Mouse (Mus musculus): ENCODE measurements around the gene 4933406M09Rik. TPM values are rescaled to one million over a fixed set of nuclear protein-coding genes. Genes with fewer than 3 reads are reported as not detected.

4933406M09Rik gene
- polyA plus RNA-seq, 1 experiment from 2014 or later = not detected

DNA sequence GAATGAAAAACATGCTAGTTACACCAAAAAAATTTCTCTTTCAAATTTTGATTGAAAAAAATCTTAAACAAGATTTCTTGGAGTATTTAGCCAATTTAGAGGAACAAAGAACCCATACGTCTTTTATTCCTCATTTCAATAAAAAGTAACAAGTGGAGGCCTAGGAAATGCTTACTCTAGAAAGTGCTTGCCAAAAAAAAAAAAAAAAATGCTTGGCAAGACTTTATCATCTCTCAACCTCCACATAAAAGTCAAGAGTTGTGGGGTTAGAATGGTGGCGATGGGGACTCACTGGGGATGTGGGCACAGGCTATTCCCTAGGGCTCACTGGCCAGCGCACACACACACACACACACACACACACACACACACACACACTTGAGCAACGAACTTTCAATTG, 22.5 kb upstream of the 4933406M09Rik start:
- H3K4me2 ChIP-seq (ENCODE audit: low read depth, low read length) = no peak overlapping the region
- H3K4me1 ChIP-seq (ENCODE audit: control insufficient read depth, insufficient read depth, low read length) = peaks cover 7% of the 10 kb centered on the region; the same call in 1 of the 2 replicates
- no peak for ATAC-seq (ENCODE audit: low read depth)
- no peak overlapping the region for H3K27ac ChIP-seq (ENCODE audit: low read depth, low read length)
- no peaks in the 10 kb centered on the region for H3K27me3 ChIP-seq (ENCODE audit: control insufficient read depth, insufficient read depth, low read length)
- H3K9me3 ChIP-seq (ENCODE audit: control insufficient read depth, low read length) = no peaks in the 10 kb centered on the region
- WGBS = 78% methylated on average over 4 of the region's 4 CpGs
- 0 out of 2 replicates have a peak, but pooled peaks cover 5% of the 10 kb centered on the region for H3K36me3 ChIP-seq (ENCODE audit: control insufficient read depth, insufficient read depth, low read length)
- no peak overlapping the region for H3K9ac ChIP-seq (replicated peaks; ENCODE audit: low read depth, low read length)
- no peak overlapping the region for H3K4me3 ChIP-seq (ENCODE audit: low read depth, low read length)

DNA sequence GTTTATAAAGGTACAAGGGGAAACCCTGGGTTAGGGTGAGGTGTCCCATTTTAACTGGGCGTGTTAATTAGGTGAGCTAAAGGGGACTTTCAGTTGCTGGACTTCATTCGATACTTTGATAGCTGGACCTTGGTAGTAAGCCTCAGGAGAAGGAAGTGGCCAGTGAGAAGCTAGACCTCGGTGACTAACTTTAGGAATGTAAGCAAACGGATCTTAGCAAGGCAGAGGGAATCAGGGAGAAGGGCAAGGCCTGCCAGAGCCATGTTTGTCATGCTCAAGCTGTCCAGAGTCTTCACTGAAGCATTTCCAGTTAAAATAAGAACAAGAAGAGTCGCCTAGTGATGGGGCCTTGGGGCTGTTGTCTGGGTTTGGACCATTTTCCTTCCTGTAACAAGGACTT, 20.2 kb upstream of the 4933406M09Rik start:
- Histone ChIP-seq H3K27ac (ENCODE audit: low read depth, low read length) (no peak overlapping the region), H3K9ac (replicated peaks; ENCODE audit: low read depth, low read length) (no peak overlapping the region), H3K36me3 (ENCODE audit: control insufficient read depth, insufficient read depth, low read length) (no peaks in the 10 kb centered on the region), H3K4me3 (ENCODE audit: low read depth, low read length) (no peak overlapping the region), H3K4me1 (ENCODE audit: control insufficient read depth, insufficient read depth, low read length) (peaks cover 7% of the 10 kb centered on the region; the same call in 1 of the 2 replicates), H3K4me2 (ENCODE audit: low read depth, low read length) (no peak overlapping the region), H3K27me3 (ENCODE audit: control insufficient read depth, insufficient read depth, low read length) (no peaks in the 10 kb centered on the region), H3K9me3 (ENCODE audit: control insufficient read depth, low read length) (no peaks in the 10 kb centered on the region)
- ATAC-seq (ENCODE audit: low read depth) = no peak
- WGBS = 65% methylated on average over 5 of the region's 5 CpGs

DNA sequence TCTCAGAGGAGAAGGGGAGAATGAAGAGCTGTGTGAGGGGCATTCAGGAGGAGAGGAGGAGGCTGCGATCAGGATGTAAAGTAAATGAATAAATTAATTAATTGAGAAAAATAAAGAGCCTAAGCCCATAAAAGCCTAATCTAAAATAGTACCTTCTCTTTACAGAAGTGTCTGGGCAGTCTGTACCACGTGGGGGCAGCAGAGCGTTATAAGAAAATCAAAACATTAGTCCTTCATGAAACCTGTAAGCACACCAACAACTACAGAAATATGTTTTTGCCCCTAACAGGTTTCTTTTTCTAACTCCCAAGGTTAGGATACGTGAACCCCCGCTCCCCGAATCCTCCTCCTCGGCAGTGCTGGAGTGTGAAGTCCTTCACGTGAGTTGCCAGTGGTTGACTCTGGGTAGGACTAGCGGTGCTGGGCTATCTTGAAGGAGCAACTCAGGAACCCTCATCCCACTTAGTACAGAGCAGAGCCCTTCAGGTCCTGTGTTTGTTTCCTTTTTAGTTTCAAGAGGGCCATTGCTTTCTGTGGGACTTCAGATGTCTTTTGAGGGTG, 16.9 kb upstream of the 4933406M09Rik start:
- Histone ChIP-seq H3K4me1 (ENCODE audit: control insufficient read depth, insufficient read depth, low read length) (no peaks in the 10 kb centered on the region), H3K4me2 (ENCODE audit: low read depth, low read length) (no peak overlapping the region), H3K27ac (ENCODE audit: low read depth, low read length) (no peak overlapping the region), H3K27me3 (ENCODE audit: control insufficient read depth, insufficient read depth, low read length) (no peaks in the 10 kb centered on the region), H3K9ac (replicated peaks; ENCODE audit: low read depth, low read length) (no peak overlapping the region), H3K9me3 (ENCODE audit: control insufficient read depth, low read length) (no peaks in the 10 kb centered on the region), H3K4me3 (ENCODE audit: low read depth, low read length) (no peak overlapping the region), H3K36me3 (ENCODE audit: control insufficient read depth, insufficient read depth, low read length) (no peaks in the 10 kb centered on the region)
- 57% methylated on average over 9 of the region's 9 CpGs for WGBS
- no peak for ATAC-seq (ENCODE audit: low read depth)

DNA sequence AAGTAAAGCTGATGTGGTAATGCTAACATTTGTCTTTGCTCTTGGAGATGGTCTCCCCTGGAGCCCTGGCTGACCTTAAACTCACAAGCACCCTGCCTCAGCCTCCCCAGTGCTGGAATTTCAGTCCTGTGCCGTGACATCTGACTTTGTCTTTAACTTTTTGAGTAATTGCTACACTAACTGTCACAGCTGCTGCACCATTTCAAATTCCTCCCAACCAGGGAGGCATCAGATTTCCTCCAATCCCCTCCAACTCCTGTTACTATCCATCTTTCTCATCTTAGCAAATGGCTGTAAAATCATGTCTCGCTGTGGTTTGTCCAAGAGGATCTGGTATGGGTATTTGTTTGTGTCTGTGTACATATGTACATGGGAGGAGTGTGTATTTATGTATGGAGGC, 11.6 kb upstream of the 4933406M09Rik start:
- WGBS = 81% methylated on average over 2 of the region's 2 CpGs
- no peak for ATAC-seq (ENCODE audit: low read depth)
- no peak overlapping the region for H3K9ac ChIP-seq (replicated peaks; ENCODE audit: low read depth, low read length)
- no peak overlapping the region for H3K27ac ChIP-seq (ENCODE audit: low read depth, low read length)
- H3K27me3 ChIP-seq (ENCODE audit: control insufficient read depth, insufficient read depth, low read length) = no peaks in the 10 kb centered on the region
- H3K4me1 ChIP-seq (ENCODE audit: control insufficient read depth, insufficient read depth, low read length) = no peaks in the 10 kb centered on the region
- no peak overlapping the region for H3K4me3 ChIP-seq (ENCODE audit: low read depth, low read length)
- no peaks in the 10 kb centered on the region for H3K9me3 ChIP-seq (ENCODE audit: control insufficient read depth, low read length)
- no peaks in the 10 kb centered on the region for H3K36me3 ChIP-seq (ENCODE audit: control insufficient read depth, insufficient read depth, low read length)
- no peak overlapping the region for H3K4me2 ChIP-seq (ENCODE audit: low read depth, low read length)

DNA sequence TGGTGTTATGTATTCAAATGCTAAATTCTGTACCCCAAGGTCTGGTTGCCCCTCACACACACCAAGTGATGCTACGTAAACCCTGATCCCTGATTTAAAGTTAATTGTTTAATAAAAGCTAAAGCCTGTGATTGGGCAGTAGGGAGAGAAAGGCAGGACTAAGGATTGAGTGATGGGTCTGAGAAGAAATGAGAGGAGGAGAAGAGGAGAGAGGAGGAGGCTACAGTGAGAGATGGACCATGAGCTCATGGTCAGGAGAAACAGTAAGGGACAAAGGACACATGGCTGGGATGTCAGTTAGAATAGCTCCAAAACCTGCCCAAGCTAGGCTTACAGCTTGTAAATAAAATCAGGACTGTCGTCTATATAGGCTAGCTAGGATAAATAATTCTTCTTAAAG, 4.7 kb upstream of the 4933406M09Rik start:
- no peaks in the 10 kb centered on the region for H3K4me1 ChIP-seq (ENCODE audit: control insufficient read depth, insufficient read depth, low read length)
- no peaks in the 10 kb centered on the region for H3K9me3 ChIP-seq (ENCODE audit: control insufficient read depth, low read length)
- no peak for ATAC-seq (ENCODE audit: low read depth)
- 74% methylated on average over 2 of the region's 2 CpGs for whole genome bisulfite sequencing
- H3K27ac ChIP-seq (ENCODE audit: low read depth, low read length) = no peak overlapping the region
- H3K4me3 ChIP-seq (ENCODE audit: low read depth, low read length) = no peak overlapping the region
- H3K27me3 ChIP-seq (ENCODE audit: control insufficient read depth, insufficient read depth, low read length) = no peaks in the 10 kb centered on the region
- no peak overlapping the region for H3K9ac ChIP-seq (replicated peaks; ENCODE audit: low read depth, low read length)
- no peaks in the 10 kb centered on the region for H3K36me3 ChIP-seq (ENCODE audit: control insufficient read depth, insufficient read depth, low read length)
- H3K4me2 ChIP-seq (ENCODE audit: low read depth, low read length) = no peak overlapping the region

DNA sequence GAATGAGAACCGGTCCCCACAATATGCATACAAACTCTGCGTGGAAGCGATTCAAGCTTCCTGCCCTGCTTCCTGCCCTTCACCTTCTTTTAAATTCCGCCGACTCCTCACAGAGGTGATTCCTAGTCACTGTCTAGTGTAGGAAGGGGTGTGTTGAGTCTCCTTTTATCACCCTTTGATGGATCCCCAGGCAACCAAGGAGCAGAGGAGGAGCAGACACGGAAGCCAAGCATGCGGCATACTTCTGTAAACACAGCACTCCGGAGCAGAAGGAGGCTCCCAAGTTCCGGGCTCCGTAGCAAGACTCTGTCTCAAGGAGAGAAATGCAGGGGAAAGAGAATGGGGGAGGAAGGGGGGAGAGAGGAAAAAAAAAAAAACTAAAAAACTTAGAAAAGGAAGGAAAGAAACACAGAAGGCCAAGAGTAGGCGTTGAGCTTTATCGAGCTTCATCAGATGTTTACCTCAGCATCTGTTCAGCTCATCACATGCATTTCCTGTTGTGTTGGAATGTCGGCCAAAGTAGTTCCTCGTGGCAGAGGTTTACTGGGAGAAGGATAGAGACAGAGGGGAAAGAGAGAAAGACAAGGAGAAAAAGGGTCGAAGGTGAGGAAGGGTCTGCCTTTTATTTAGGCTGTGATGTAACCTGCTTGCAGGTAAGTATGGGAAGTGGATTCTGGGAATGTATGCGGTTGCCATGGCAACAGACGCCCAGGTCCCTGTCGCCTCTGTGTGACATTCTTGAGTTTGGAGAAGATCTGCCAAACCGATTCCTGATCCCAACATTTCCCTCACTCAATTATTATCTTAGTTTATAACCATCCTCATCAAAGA, 3.7 kb upstream of the 4933406M09Rik start:
- H3K27ac ChIP-seq (ENCODE audit: low read depth, low read length) = no peak overlapping the region
- H3K36me3 ChIP-seq (ENCODE audit: control insufficient read depth, insufficient read depth, low read length) = no peaks in the 10 kb centered on the region
- H3K27me3 ChIP-seq (ENCODE audit: control insufficient read depth, insufficient read depth, low read length) = no peaks in the 10 kb centered on the region
- peak overlapping the region; percentile 16; the same call in 1 of the 2 replicates for H3K4me3 ChIP-seq (ENCODE audit: low read depth, low read length)
- H3K4me1 ChIP-seq (ENCODE audit: control insufficient read depth, insufficient read depth, low read length) = no peaks in the 10 kb centered on the region
- no peak for ATAC-seq (ENCODE audit: low read depth)
- WGBS = 13% methylated on average over 19 of the region's 19 CpGs
- peak overlapping the region; percentile 45 for H3K4me2 ChIP-seq (ENCODE audit: low read depth, low read length)
- no peaks in the 10 kb centered on the region for H3K9me3 ChIP-seq (ENCODE audit: control insufficient read depth, low read length)
- H3K9ac ChIP-seq (replicated peaks; ENCODE audit: low read depth, low read length) = no peak overlapping the region

DNA sequence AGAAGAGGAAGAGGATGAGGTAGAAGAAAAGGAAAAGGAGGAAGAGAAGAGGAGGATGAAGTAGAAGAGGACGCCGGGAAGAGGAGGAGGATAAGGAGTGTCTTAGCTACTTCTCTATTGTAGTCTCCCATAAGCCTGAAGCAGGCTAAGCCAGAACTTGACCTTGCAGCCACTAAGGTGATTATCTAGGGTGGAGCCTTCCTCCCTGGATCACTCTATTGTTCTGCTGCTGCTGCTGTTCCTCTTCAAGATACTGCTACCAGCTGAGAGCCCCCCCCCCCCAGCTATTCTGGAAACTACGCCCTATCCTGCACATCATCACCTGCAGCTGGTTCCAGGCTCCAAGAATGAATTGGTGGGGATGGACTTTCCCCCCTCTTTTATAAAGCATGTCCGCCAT, 1.2 kb upstream of the 4933406M09Rik start:
- H3K9me3 ChIP-seq (ENCODE audit: control insufficient read depth, low read length) = no peaks in the 10 kb centered on the region
- H3K4me1 ChIP-seq (ENCODE audit: control insufficient read depth, insufficient read depth, low read length) = no peaks in the 10 kb centered on the region
- H3K4me2 ChIP-seq (ENCODE audit: low read depth, low read length) = no peak overlapping the region
- no peak for ATAC-seq (ENCODE audit: low read depth)
- no peaks in the 10 kb centered on the region for H3K36me3 ChIP-seq (ENCODE audit: control insufficient read depth, insufficient read depth, low read length)
- WGBS = 87% methylated on average over 4 of the region's 4 CpGs
- no peak overlapping the region for H3K4me3 ChIP-seq (ENCODE audit: low read depth, low read length)
- no peaks in the 10 kb centered on the region for H3K27me3 ChIP-seq (ENCODE audit: control insufficient read depth, insufficient read depth, low read length)
- no peak overlapping the region for H3K9ac ChIP-seq (replicated peaks; ENCODE audit: low read depth, low read length)
- H3K27ac ChIP-seq (ENCODE audit: low read depth, low read length) = no peak overlapping the region

DNA sequence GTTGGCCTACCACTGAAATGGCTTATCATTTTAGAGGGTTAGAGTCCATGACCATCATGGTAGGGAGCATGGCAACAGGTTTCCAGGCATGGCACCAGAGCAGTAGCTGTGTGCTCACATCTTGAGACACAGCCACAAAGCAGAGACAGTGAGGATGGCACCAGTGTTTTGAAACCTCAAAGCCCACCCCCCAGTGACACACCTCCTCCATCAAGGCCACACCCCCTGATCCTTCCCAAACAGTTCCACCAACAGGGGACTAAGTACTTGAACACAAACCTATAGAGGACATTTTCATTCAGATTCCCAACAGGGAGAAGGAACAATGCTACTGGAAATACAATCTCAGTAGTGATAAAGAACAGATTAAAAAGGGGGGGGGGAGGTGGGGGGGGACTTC, 564 bp upstream of the 4933406M09Rik start:
- H3K36me3 ChIP-seq (ENCODE audit: control insufficient read depth, insufficient read depth, low read length) = no peaks in the 10 kb centered on the region
- no peaks in the 10 kb centered on the region for H3K9me3 ChIP-seq (ENCODE audit: control insufficient read depth, low read length)
- H3K4me1 ChIP-seq (ENCODE audit: control insufficient read depth, insufficient read depth, low read length) = no peaks in the 10 kb centered on the region
- no peak overlapping the region for H3K4me3 ChIP-seq (ENCODE audit: low read depth, low read length)
- no peak overlapping the region for H3K27ac ChIP-seq (ENCODE audit: low read depth, low read length)
- ATAC-seq (ENCODE audit: low read depth) = no peak
- H3K4me2 ChIP-seq (ENCODE audit: low read depth, low read length) = no peak overlapping the region
- no peaks in the 10 kb centered on the region for H3K27me3 ChIP-seq (ENCODE audit: control insufficient read depth, insufficient read depth, low read length)
- H3K9ac ChIP-seq (replicated peaks; ENCODE audit: low read depth, low read length) = no peak overlapping the region

DNA sequence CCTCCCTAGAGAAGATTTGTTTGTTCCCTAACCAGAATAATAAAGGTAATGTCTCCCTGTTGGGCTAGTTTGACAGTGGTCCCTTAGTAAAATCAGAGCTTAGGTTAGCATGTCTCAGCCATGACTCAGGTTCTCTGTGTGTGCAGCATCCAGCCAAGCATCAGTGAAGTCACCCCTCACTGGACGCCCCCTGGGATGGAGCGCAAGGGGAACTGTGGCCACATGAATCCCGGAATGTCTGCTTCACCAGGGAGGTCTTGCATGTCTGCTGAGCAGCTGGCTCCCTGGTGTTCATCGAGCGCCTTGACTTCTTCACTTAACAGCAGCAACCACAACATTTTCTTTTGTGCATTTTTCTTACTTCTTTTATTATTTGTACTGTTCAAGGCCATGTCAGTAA, 8.1 kb downstream of the 4933406M09Rik start:
- no peaks in the 10 kb centered on the region for H3K27me3 ChIP-seq (ENCODE audit: control insufficient read depth, insufficient read depth, low read length)
- no peak overlapping the region for H3K9ac ChIP-seq (replicated peaks; ENCODE audit: low read depth, low read length)
- no peak for ATAC-seq (ENCODE audit: low read depth)
- no peak overlapping the region for H3K4me3 ChIP-seq (ENCODE audit: low read depth, low read length)
- no peak overlapping the region for H3K4me2 ChIP-seq (ENCODE audit: low read depth, low read length)
- no peaks in the 10 kb centered on the region for H3K9me3 ChIP-seq (ENCODE audit: control insufficient read depth, low read length)
- no peak overlapping the region for H3K27ac ChIP-seq (ENCODE audit: low read depth, low read length)
- no peaks in the 10 kb centered on the region for H3K4me1 ChIP-seq (ENCODE audit: control insufficient read depth, insufficient read depth, low read length)
- no peaks in the 10 kb centered on the region for H3K36me3 ChIP-seq (ENCODE audit: control insufficient read depth, insufficient read depth, low read length)
- WGBS = 56% methylated on average over 5 of the region's 5 CpGs

Measured in neural tube, embryonic 14.5 days (tissue).